Mouse (Mus musculus) megakaryocyte, embryonic 14.5 days (primary cell): ENCODE data around the gene Krt23.

Experiments
- FLI1 ChIP-seq: IDR thresholded peaks from 2 replicates; pipeline ENCODE4 v1.6.1; 2012; ENCODE audit warnings: low read length, inconsistent platforms, mixed read lengths
- GATA1 ChIP-seq: IDR thresholded peaks from 3 replicates; pipeline ENCODE4 v1.6.1; 2012; ENCODE audit warnings: mixed read lengths, low read length, inconsistent platforms, borderline replicate concordance

- TF ChIP-seq GATA1 (no peak), FLI1 (no peak)
These were observed 62.3 kb downstream of the Krt23 start for GRCm38 (mm10) chr11:99430670-99431069.
